Mouse (Mus musculus): ENCODE results near the gene Cbfa2t2. TPM values are rescaled to one million over a fixed set of nuclear protein-coding genes. Genes with fewer than 3 reads are reported as not detected.

Gene Cbfa2t2
- total and polyA plus RNA-seq, 2 experiments from 2014 or later: 31.3 to 57.8 TPM

- no peaks in the 10 kb centered on the region for H3K27me3 ChIP-seq (ENCODE audit: insufficient read depth, low read length)
- no peak overlapping the region for H3K9ac ChIP-seq (replicated peaks; ENCODE audit: low read length, poor library complexity, severe bottlenecking)
- WGBS: 85% methylated on average over 8 of the region's 8 CpGs
- H3K4me3 ChIP-seq (ENCODE audit: low read depth, low read length): no peak overlapping the region
- 0 out of 2 replicates have a peak, but pooled peaks cover 5% of the 10 kb centered on the region for H3K4me1 ChIP-seq (ENCODE audit: insufficient read depth, low read length)
- H3K9me3 ChIP-seq (ENCODE audit: low read length): no peaks in the 10 kb centered on the region
- H3K27ac ChIP-seq (ENCODE audit: low read depth, low read length): no peak overlapping the region
- DNase-seq (ENCODE audit: low spot score) (no peak), ATAC-seq (ENCODE audit: low FRiP score) (no peak)
- no peaks in the 10 kb centered on the region for H3K36me3 ChIP-seq (ENCODE audit: insufficient read depth, low read length)
- TF ChIP-seq CTCF (IDR thresholded peaks at IDR 0.05): no peak
- H3K4me2 ChIP-seq (ENCODE audit: low read depth, low read length, poor library complexity, severe bottlenecking): no peak overlapping the region
Measured at GRCm38 (mm10) chr2:154571976-154572375, 135.7 kb downstream of the Cbfa2t2 start.

DNA sequence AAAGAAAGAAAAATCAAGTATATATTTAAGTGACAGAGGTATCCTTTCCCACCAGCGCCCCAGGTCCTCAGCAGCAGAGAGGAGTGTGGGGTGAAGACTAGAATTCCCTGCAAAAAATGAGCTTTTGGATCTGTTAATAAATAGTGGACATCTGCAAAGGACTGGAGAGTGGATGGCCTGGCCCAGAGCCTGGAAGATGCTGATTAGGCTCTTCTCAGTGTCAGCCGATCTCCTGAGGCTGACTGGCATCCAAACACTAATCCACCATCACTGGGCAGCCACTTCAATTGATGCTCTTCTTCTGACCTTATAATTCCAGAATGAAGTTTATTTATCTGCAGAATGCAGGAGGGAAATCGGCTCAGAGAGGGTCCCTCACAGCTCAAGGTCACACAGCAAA, 136.7 kb downstream of the Cbfa2t2 start:
- Histone ChIP-seq H3K27ac (ENCODE audit: low read depth, low read length) (no peak overlapping the region), H3K9ac (replicated peaks; ENCODE audit: low read length, poor library complexity, severe bottlenecking) (no peak overlapping the region), H3K27me3 (ENCODE audit: insufficient read depth, low read length) (no peaks in the 10 kb centered on the region), H3K9me3 (ENCODE audit: low read length) (no peaks in the 10 kb centered on the region), H3K36me3 (ENCODE audit: insufficient read depth, low read length) (no peaks in the 10 kb centered on the region), H3K4me3 (ENCODE audit: low read depth, low read length) (no peak overlapping the region), H3K4me1 (ENCODE audit: insufficient read depth, low read length) (peaks cover 9% of the 10 kb centered on the region; the same call in 1 of the 2 replicates), H3K4me2 (ENCODE audit: low read depth, low read length, poor library complexity, severe bottlenecking) (no peak overlapping the region)
- TF ChIP-seq CTCF (IDR thresholded peaks at IDR 0.05): no peak
- DNase-seq (ENCODE audit: low spot score) (no peak), ATAC-seq (ENCODE audit: low FRiP score) (no peak)
- 74% methylated on average over 3 of the region's 3 CpGs for WGBS

DNA sequence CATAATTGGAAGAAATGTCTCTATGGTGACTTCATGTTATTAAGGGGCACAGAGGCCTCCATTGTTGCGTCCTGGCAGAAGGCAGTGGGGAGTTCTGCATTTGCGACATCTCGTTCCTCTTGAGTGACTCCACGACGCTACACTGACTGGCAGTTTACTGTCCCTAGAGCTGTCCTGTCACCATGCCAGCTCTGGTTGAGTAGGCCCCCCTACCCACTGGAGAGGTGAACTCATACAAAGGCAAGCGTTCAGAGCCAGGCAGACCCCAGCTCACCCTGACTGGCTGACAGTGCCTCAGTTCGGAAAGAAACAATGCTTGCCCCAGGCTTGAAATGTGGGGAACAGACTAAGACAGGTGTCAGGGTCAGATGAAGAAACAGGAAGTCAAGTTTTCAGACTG, 138.0 kb downstream of the Cbfa2t2 start:
- DNase-seq (ENCODE audit: low spot score): peak; percentile 62
- peaks cover 5% of the 10 kb centered on the region; the same call in 1 of the 2 replicates for H3K4me1 ChIP-seq (ENCODE audit: insufficient read depth, low read length)
- H3K9ac ChIP-seq (replicated peaks; ENCODE audit: low read length, poor library complexity, severe bottlenecking): no peak overlapping the region
- no peak overlapping the region for H3K27ac ChIP-seq (ENCODE audit: low read depth, low read length)
- H3K9me3 ChIP-seq (ENCODE audit: low read length): no peaks in the 10 kb centered on the region
- WGBS: 41% methylated on average over 7 of the region's 7 CpGs
- no peak for TF ChIP-seq CTCF (IDR thresholded peaks at IDR 0.05)
- no peak overlapping the region for H3K4me2 ChIP-seq (ENCODE audit: low read depth, low read length, poor library complexity, severe bottlenecking)
- no peaks in the 10 kb centered on the region for H3K27me3 ChIP-seq (ENCODE audit: insufficient read depth, low read length)
- no peaks in the 10 kb centered on the region for H3K36me3 ChIP-seq (ENCODE audit: insufficient read depth, low read length)
- no peak overlapping the region for H3K4me3 ChIP-seq (ENCODE audit: low read depth, low read length)
- no peak for ATAC-seq (ENCODE audit: low FRiP score)

- H3K27me3 ChIP-seq (ENCODE audit: insufficient read depth, low read length): no peaks in the 10 kb centered on the region
- H3K4me2 ChIP-seq (ENCODE audit: low read depth, low read length, poor library complexity, severe bottlenecking): no peak overlapping the region
- no peaks in the 10 kb centered on the region for H3K9me3 ChIP-seq (ENCODE audit: low read length)
- no peak overlapping the region for H3K9ac ChIP-seq (replicated peaks; ENCODE audit: low read length, poor library complexity, severe bottlenecking)
- ATAC-seq (ENCODE audit: low FRiP score) (no peak), DNase-seq (ENCODE audit: low spot score) (no peak)
- 23% methylated on average over 12 of the region's 12 CpGs for WGBS
- H3K4me1 ChIP-seq (ENCODE audit: insufficient read depth, low read length): peaks cover 4% of the 10 kb centered on the region; the same call in 1 of the 2 replicates
- no peaks in the 10 kb centered on the region for H3K36me3 ChIP-seq (ENCODE audit: insufficient read depth, low read length)
- no peak overlapping the region for H3K4me3 ChIP-seq (ENCODE audit: low read depth, low read length)
- no peak overlapping the region; the same call in 1 of the 2 replicates for H3K27ac ChIP-seq (ENCODE audit: low read depth, low read length)
- no peak for TF ChIP-seq CTCF (IDR thresholded peaks at IDR 0.05)
Measured at GRCm38 (mm10) chr2:154576876-154577743, 140.8 kb downstream of the Cbfa2t2 start.

DNA sequence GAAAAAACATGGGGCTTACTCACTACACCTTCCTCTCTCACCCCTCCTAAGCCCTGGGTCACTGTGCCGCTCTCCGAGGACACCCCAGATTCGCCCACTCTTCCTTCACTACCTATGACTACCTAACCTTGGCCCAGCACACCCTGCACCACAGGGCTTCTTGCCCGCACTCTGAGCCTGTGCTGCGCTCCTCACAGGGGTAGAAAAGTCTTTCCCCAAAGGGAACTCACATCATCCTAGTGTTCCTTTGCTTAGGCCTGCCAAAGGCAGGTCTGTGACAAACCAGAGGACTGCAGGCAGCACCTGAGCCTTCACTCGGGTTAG, 141.4 kb downstream of the Cbfa2t2 start:
- H3K4me2 ChIP-seq (ENCODE audit: low read depth, low read length, poor library complexity, severe bottlenecking): no peak overlapping the region
- no peaks in the 10 kb centered on the region for H3K36me3 ChIP-seq (ENCODE audit: insufficient read depth, low read length)
- H3K27me3 ChIP-seq (ENCODE audit: insufficient read depth, low read length): no peaks in the 10 kb centered on the region
- no peak for TF ChIP-seq CTCF (IDR thresholded peaks at IDR 0.05)
- H3K9ac ChIP-seq (replicated peaks; ENCODE audit: low read length, poor library complexity, severe bottlenecking): no peak overlapping the region
- H3K27ac ChIP-seq (ENCODE audit: low read depth, low read length): no peak overlapping the region
- H3K4me3 ChIP-seq (ENCODE audit: low read depth, low read length): no peak overlapping the region
- no peak for DNase-seq (ENCODE audit: low spot score)
- peaks cover 4% of the 10 kb centered on the region; the same call in 1 of the 2 replicates for H3K4me1 ChIP-seq (ENCODE audit: insufficient read depth, low read length)
- H3K9me3 ChIP-seq (ENCODE audit: low read length): no peaks in the 10 kb centered on the region
- WGBS: 59% methylated on average over 6 of the region's 6 CpGs
- no peak for ATAC-seq (ENCODE audit: low FRiP score)

DNA sequence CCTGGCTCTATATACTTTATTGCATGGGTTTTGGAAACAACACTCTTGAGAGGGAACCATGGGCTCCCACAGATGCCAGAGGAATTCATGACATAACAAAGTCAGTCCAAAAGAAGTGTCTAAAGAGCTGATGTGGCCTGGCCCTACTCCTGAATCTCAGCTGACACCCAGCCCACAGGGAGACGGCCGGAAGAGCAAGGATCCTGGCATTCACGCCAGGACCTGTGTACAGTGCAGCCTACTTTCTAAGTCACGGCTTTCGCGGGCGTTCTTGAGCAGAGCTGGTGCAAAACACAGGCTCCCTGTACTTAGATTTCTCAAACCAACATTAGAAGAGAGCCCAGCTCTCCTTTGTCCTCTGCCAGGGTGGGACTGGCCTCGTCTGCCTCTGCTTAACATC, 144.3 kb downstream of the Cbfa2t2 start:
- no peaks in the 10 kb centered on the region for H3K9me3 ChIP-seq (ENCODE audit: low read length)
- H3K4me1 ChIP-seq (ENCODE audit: insufficient read depth, low read length): peaks cover 4% of the 10 kb centered on the region; the same call in 1 of the 2 replicates
- H3K4me3 ChIP-seq (ENCODE audit: low read depth, low read length): no peak overlapping the region
- no peak for ATAC-seq (ENCODE audit: low FRiP score)
- no peaks in the 10 kb centered on the region for H3K36me3 ChIP-seq (ENCODE audit: insufficient read depth, low read length)
- WGBS: 64% methylated on average over 8 of the region's 8 CpGs
- H3K9ac ChIP-seq (replicated peaks; ENCODE audit: low read length, poor library complexity, severe bottlenecking): no peak overlapping the region
- no peak for TF ChIP-seq CTCF (IDR thresholded peaks at IDR 0.05)
- no peak for DNase-seq (ENCODE audit: low spot score)
- H3K4me2 ChIP-seq (ENCODE audit: low read depth, low read length, poor library complexity, severe bottlenecking): no peak overlapping the region
- no peaks in the 10 kb centered on the region for H3K27me3 ChIP-seq (ENCODE audit: insufficient read depth, low read length)
- no peak overlapping the region for H3K27ac ChIP-seq (ENCODE audit: low read depth, low read length)

Data from midbrain, postnatal 0 days (tissue).